Mouse (Mus musculus) embryonic fibroblast, embryonic 13.5 days (primary cell): ENCODE data around the gene Gm49318.

ENCODE experiments used
- CTCF ChIP-seq: IDR thresholded peaks from 2 replicates; pipeline ENCODE4 v1.5.1; 2011; ENCODE audit warnings: mild to moderate bottlenecking, control low read depth, low read length, moderate library complexity, borderline replicate concordance; ENCODE audit not compliant: insufficient read depth
- POLR2A ChIP-seq: IDR thresholded peaks from 2 replicates; pipeline ENCODE4 v1.6.1; 2011; ENCODE audit warnings: low read depth, mild to moderate bottlenecking, control low read depth, low read length, moderate library complexity

GRCm38 (mm10) chr9:21987592-21988342, 83.3 kb downstream of the Gm49318 start:
- TF ChIP-seq CTCF = no peak
- no peak for TF ChIP-seq POLR2A
